Mouse (Mus musculus): ENCODE data around the gene Tmem242. TPM values are rescaled to one million over a fixed set of nuclear protein-coding genes. Genes with fewer than 3 reads are reported as not detected.

The Tmem242 gene
- 104 and 106 TPM in 2 replicates for polyA plus RNA-seq (2015; fragmentation: Nextera tagmentation; extraction: Ambion mirVana)

GRCm38 (mm10) chr17:5440159-5440971 is at the start of gene Tmem242:
Gene Tmem242 (minus strand): TSS chr17:5440259.
- H3K4me1 ChIP-seq (replicated peaks): peaks cover 26% of the 10 kb centered on the region
- H3K27ac ChIP-seq: peak within 1 kb of the TSS; percentile 79
- peak; percentile 95 for ATAC-seq (ENCODE audit: low FRiP score)
- H3K27me3 ChIP-seq: peaks cover 6% of the 10 kb centered on the region; the same call in 1 of the 2 replicates
- peak within 1 kb of the TSS; percentile 84 for H3K9ac ChIP-seq
- peak within 1 kb of the TSS; percentile 67 for H3K4me3 ChIP-seq
- no peaks in the 10 kb centered on the region for H3K36me3 ChIP-seq
- WGBS: under 1% methylated on average over 27 of the region's 27 CpGs
- H3K9me3 ChIP-seq: no peaks in the 10 kb centered on the region
- peak within 1 kb of the TSS; percentile 88 for H3K4me2 ChIP-seq

GRCm38 (mm10) chr17:5488156-5488555 is 48.1 kb upstream of the Tmem242 start:
- Histone ChIP-seq H3K27me3 (0 out of 2 replicates have a peak, but pooled peaks cover 6% of the 10 kb centered on the region), H3K9ac (no peak overlapping the region), H3K27ac (0 out of 2 replicates have a peak overlapping the region, but pooled peaks have one; percentile 9), H3K4me2 (no peak overlapping the region), H3K9me3 (no peaks in the 10 kb centered on the region), H3K4me1 (replicated peaks) (peaks cover 9% of the 10 kb centered on the region; the same call in 1 of the 2 replicates), H3K36me3 (no peaks in the 10 kb centered on the region), H3K4me3 (no peak overlapping the region)
- 66% methylated on average over 9 of the region's 9 CpGs for WGBS
- no peak for ATAC-seq (ENCODE audit: low FRiP score)

- Histone ChIP-seq H3K27me3 (0 out of 2 replicates have a peak, but pooled peaks cover 6% of the 10 kb centered on the region), H3K4me3 (no peak overlapping the region), H3K27ac (no peak overlapping the region), H3K4me1 (replicated peaks) (no peaks in the 10 kb centered on the region), H3K9ac (no peak overlapping the region), H3K36me3 (no peaks in the 10 kb centered on the region), H3K4me2 (no peak overlapping the region), H3K9me3 (no peaks in the 10 kb centered on the region)
- ATAC-seq (ENCODE audit: low FRiP score): no peak
- 100% methylated on average over 1 of the region's 1 CpGs for WGBS
Observed at GRCm38 (mm10) chr17:5484663-5485062, 44.6 kb upstream of the Tmem242 start.

GRCm38 (mm10) chr17:5483456-5483855 is 43.4 kb upstream of the Tmem242 start:
- no peak overlapping the region for H3K9ac ChIP-seq
- H3K27me3 ChIP-seq: 0 out of 2 replicates have a peak, but pooled peaks cover 6% of the 10 kb centered on the region
- 62% methylated on average over 4 of the region's 4 CpGs for WGBS
- no peak for ATAC-seq (ENCODE audit: low FRiP score)
- H3K9me3 ChIP-seq: no peaks in the 10 kb centered on the region
- H3K36me3 ChIP-seq: no peaks in the 10 kb centered on the region
- no peaks in the 10 kb centered on the region for H3K4me1 ChIP-seq (replicated peaks)
- H3K4me2 ChIP-seq: no peak overlapping the region
- no peak overlapping the region for H3K27ac ChIP-seq
- H3K4me3 ChIP-seq: no peak overlapping the region

DNA sequence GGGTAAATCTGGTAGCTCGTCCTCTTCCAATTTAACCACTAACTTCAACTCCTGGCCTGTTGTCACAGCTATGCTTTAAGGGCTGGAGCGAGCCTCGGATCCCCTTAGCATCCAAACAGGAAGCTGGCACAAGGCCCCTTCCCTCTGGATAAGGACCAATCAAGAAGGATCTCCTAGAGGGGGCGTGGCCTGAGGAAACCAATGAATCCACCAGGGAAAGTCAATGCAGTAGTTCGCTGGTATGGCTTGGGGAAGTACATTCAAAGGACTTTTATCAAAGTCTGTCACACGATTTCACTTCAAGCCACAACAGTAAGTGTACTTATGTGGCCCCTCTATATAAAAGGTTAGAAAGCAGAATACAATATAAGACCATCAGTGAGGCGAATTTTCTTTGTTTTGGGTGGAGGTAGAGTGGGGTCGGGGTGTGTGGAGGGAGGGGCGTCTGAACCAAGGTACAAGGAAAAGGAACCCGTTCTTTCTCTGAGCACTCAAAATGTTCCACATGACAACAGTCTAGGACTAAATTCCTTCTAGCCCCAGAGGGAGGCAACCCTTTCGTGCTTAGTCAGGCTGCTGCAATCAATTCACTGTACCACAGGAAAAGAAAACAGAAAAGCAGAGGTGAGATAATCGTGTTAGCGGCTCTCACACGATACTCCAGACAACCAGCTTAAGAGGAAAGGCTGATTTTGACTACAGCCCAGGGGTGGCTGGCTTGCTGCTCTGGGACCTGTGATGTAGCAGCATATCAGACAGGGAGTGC is 36.1 kb upstream of the Tmem242 start:
- Histone ChIP-seq H3K4me3 (no peak overlapping the region), H3K27me3 (no peaks in the 10 kb centered on the region), H3K27ac (no peak overlapping the region), H3K9ac (no peak overlapping the region), H3K4me1 (replicated peaks) (no peaks in the 10 kb centered on the region), H3K36me3 (no peaks in the 10 kb centered on the region), H3K4me2 (no peak overlapping the region), H3K9me3 (no peaks in the 10 kb centered on the region)
- no peak for ATAC-seq (ENCODE audit: low FRiP score)
- 66% methylated on average over 14 of the region's 14 CpGs for WGBS

GRCm38 (mm10) chr17:5472268-5472667 is 32.2 kb upstream of the Tmem242 start:
- Histone ChIP-seq H3K27ac (no peak overlapping the region), H3K36me3 (no peaks in the 10 kb centered on the region), H3K4me2 (no peak overlapping the region), H3K9ac (no peak overlapping the region), H3K9me3 (no peaks in the 10 kb centered on the region), H3K4me1 (replicated peaks) (no peaks in the 10 kb centered on the region), H3K27me3 (no peaks in the 10 kb centered on the region), H3K4me3 (no peak overlapping the region)
- 41% methylated on average over 3 of the region's 3 CpGs for WGBS
- ATAC-seq (ENCODE audit: low FRiP score): no peak

DNA sequence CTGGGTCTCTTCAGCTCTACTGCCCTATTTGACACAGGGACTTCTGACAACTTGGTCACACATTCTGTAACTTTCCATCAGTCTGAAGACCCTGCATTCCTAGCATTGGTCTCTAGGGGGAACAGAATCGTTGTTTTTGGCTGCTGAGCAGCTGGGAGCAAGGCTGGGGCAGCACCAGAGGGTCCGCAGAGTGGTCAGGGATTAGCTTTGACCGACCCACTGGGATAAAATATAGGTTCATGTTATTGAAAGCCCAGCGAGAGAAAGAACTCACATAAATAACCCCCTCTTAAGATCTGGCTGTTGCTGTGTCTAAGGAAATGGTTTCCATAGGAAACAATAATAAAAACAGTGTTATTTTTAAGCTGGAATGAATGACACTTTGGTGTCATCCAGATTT is 27.1 kb upstream of the Tmem242 start:
- no peak overlapping the region for H3K4me3 ChIP-seq
- no peaks in the 10 kb centered on the region for H3K4me1 ChIP-seq (replicated peaks)
- WGBS: 59% methylated on average over 4 of the region's 4 CpGs
- no peak overlapping the region for H3K9ac ChIP-seq
- no peak overlapping the region for H3K27ac ChIP-seq
- no peaks in the 10 kb centered on the region for H3K36me3 ChIP-seq
- H3K4me2 ChIP-seq: no peak overlapping the region
- no peaks in the 10 kb centered on the region for H3K27me3 ChIP-seq
- ATAC-seq (ENCODE audit: low FRiP score): no peak
- no peaks in the 10 kb centered on the region for H3K9me3 ChIP-seq

DNA sequence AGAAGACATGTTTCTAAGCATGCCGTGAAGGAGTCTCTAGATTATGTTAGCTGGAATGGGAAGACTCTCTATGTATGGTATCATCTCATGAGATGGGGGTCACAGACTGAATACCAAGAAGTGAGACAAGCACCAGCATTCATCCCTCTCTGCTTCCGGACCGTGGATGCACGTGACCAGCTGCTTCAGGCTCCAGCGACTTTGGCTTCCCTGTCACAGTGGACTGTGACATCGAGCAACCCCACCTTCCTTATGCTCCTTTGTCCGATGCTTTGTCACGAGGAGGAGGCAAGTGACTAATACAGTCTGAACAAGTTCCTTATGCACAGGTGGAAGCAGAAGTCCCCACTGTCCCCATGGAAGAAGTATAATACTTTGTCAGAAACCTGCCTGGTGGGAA is 26.7 kb upstream of the Tmem242 start:
- no peaks in the 10 kb centered on the region for H3K36me3 ChIP-seq
- H3K9me3 ChIP-seq: no peaks in the 10 kb centered on the region
- H3K4me1 ChIP-seq (replicated peaks): no peaks in the 10 kb centered on the region
- no peaks in the 10 kb centered on the region for H3K27me3 ChIP-seq
- H3K9ac ChIP-seq: no peak overlapping the region
- H3K4me3 ChIP-seq: no peak overlapping the region
- H3K4me2 ChIP-seq: no peak overlapping the region
- no peak for ATAC-seq (ENCODE audit: low FRiP score)
- 82% methylated on average over 8 of the region's 8 CpGs for WGBS
- H3K27ac ChIP-seq: no peak overlapping the region

DNA sequence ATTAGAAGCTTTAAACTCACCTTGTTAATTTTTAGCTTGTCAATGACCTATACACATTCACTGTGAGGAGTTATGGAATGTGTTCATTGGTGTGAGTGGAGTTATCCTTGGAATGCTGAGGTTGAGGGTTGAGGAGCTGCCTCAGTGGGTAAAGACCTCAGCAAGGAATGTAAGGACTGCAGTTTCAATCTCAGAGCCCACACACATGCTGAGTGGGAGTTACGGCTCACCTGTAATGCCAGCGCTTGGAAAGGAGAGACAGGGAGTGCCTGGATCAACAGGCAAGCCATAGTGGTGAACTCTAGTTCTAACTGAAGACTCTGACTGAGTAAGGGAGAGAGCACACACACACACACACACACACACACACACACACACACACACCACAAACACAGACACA is 23.9 kb upstream of the Tmem242 start:
- no peaks in the 10 kb centered on the region for H3K36me3 ChIP-seq
- WGBS: 89% methylated on average over 2 of the region's 2 CpGs
- H3K4me1 ChIP-seq (replicated peaks): no peaks in the 10 kb centered on the region
- ATAC-seq (ENCODE audit: low FRiP score): no peak
- no peaks in the 10 kb centered on the region for H3K9me3 ChIP-seq
- H3K4me3 ChIP-seq: no peak overlapping the region
- H3K27me3 ChIP-seq: no peaks in the 10 kb centered on the region
- no peak overlapping the region for H3K9ac ChIP-seq
- H3K27ac ChIP-seq: no peak overlapping the region
- no peak overlapping the region for H3K4me2 ChIP-seq

DNA sequence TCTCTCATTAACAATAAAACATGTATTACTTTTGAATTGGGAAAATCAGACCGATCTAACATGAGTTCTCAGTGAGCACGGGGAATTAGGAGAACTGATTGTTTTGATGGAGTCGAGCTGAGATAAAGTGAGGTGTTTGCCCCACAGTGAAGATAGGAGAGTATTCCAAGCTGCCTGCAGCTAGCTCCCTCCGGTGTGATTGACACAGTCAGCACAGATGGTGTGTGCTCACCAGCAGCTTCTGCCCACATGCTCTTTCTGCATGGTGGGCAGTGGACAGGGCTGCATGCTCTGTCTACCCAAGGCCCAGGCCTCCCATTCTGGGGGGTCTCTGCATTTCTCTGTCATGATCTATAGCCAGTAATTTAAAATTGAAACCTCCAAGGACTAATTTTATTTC is 13.6 kb upstream of the Tmem242 start:
- whole genome bisulfite sequencing: 82% methylated on average over 4 of the region's 4 CpGs
- no peak overlapping the region for H3K4me2 ChIP-seq
- no peaks in the 10 kb centered on the region for H3K36me3 ChIP-seq
- H3K27ac ChIP-seq: no peak overlapping the region
- peaks cover 6% of the 10 kb centered on the region for H3K27me3 ChIP-seq
- ATAC-seq (ENCODE audit: low FRiP score): no peak
- no peak overlapping the region for H3K9ac ChIP-seq
- no peak overlapping the region for H3K4me3 ChIP-seq
- no peaks in the 10 kb centered on the region for H3K4me1 ChIP-seq (replicated peaks)
- no peaks in the 10 kb centered on the region for H3K9me3 ChIP-seq

- H3K27ac ChIP-seq: no peak overlapping the region
- H3K27me3 ChIP-seq: peaks cover 12% of the 10 kb centered on the region
- H3K9me3 ChIP-seq: no peaks in the 10 kb centered on the region
- peaks cover 14% of the 10 kb centered on the region for H3K4me1 ChIP-seq (replicated peaks)
- no peak overlapping the region for H3K4me2 ChIP-seq
- H3K4me3 ChIP-seq: no peak overlapping the region
- WGBS: 63% methylated on average over 5 of the region's 5 CpGs
- no peaks in the 10 kb centered on the region for H3K36me3 ChIP-seq
- H3K9ac ChIP-seq: no peak overlapping the region; the same call in 1 of the 2 replicates
- ATAC-seq (ENCODE audit: low FRiP score): no peak
Observed at GRCm38 (mm10) chr17:5443751-5444150, 3.7 kb upstream of the Tmem242 start.

GRCm38 (mm10) chr17:5443260-5443659 is 3.2 kb upstream of the Tmem242 start:
- no peak overlapping the region for H3K27ac ChIP-seq
- H3K36me3 ChIP-seq: no peaks in the 10 kb centered on the region
- peaks cover 12% of the 10 kb centered on the region for H3K27me3 ChIP-seq
- no peak overlapping the region for H3K9ac ChIP-seq
- H3K4me2 ChIP-seq: no peak overlapping the region
- H3K9me3 ChIP-seq: no peaks in the 10 kb centered on the region
- WGBS: 77% methylated on average over 3 of the region's 3 CpGs
- peaks cover 17% of the 10 kb centered on the region for H3K4me1 ChIP-seq (replicated peaks)
- no peak for ATAC-seq (ENCODE audit: low FRiP score)
- H3K4me3 ChIP-seq: no peak overlapping the region

Data from hindbrain, embryonic 13.5 days (tissue).